Mouse (Mus musculus) limb, embryonic 12.5 days (tissue): ENCODE measurements around the gene Mad1l1. TPM values are rescaled to one million over a fixed set of nuclear protein-coding genes. Genes with fewer than 3 reads are reported as not detected.

ENCODE experiments used
- ATAC-seq: fragments of 200-750 bp; cut with Nextera tagmentation; 2 replicates; pipeline ENCODE4 v1.8.0; 2017; ENCODE audit warnings: low read depth, moderate TSS enrichment; ENCODE audit not compliant: insufficient number of reproducible peaks, insufficient read depth, low FRiP score, low TSS enrichment
- H3K27ac ChIP-seq: fragments of 300-500 bp; sonication (generic); 2 replicates; pipeline ENCODE4 v1.5.1; 2016; ENCODE audit warnings: mild to moderate bottlenecking, moderate library complexity
- H3K27me3 ChIP-seq: fragments of 300-500 bp; sonication (generic); 2 replicates; pipeline ENCODE4 v1.6.1; 2016; ENCODE audit warnings: mild to moderate bottlenecking, moderate library complexity
- H3K36me3 ChIP-seq: fragments of 300-500 bp; sonication (generic); 2 replicates; pipeline ENCODE4 v1.6.1; 2016; ENCODE audit warnings: mild to moderate bottlenecking, moderate library complexity
- H3K4me1 ChIP-seq: fragments of 300-500 bp; sonication (generic); replicated peaks from 2 replicates; pipeline ENCODE4 v1.6.1; 2016
- H3K4me2 ChIP-seq: fragments of 300-500 bp; sonication (generic); 2 replicates; pipeline ENCODE4 v1.6.1; 2016; ENCODE audit warnings: mild to moderate bottlenecking, moderate library complexity
- H3K4me3 ChIP-seq: fragments of 300-500 bp; sonication (generic); replicated peaks from 2 replicates; pipeline ENCODE4 v1.5.1; 2016; ENCODE audit warnings: mild to moderate bottlenecking
- H3K9ac ChIP-seq: fragments of 300-500 bp; sonication (generic); replicated peaks from 2 replicates; pipeline ENCODE4 v1.6.1; 2016; ENCODE audit warnings: mild to moderate bottlenecking, moderate library complexity
- H3K9me3 ChIP-seq: fragments of 300-500 bp; sonication (generic); 2 replicates; pipeline ENCODE4 v1.6.1; 2016; ENCODE audit warnings: mild to moderate bottlenecking, moderate library complexity
- WGBS: fragments of 180-500 bp; shearing (Covaris S2); methylation state at CpG from one replicate; pipeline ENCODE4 v1.1.7; 2016; 5-methylcytosine and 5-hydroxymethylcytosine counted together
- polyA plus RNA-seq: library from polyadenylated mRNA; unstranded; fragments of >200 nt; fragmentation: Nextera tagmentation; extraction: Ambion mirVana; gene quantifications from 2 replicates; pipeline ENCODE4 v1.2.1, GENCODE M21; 2016

The Mad1l1 gene
- polyA plus RNA-seq, 1 experiment from 2014 or later, result 55.9 TPM

- H3K36me3 ChIP-seq, result no peaks in the 10 kb centered on the region
- WGBS, result 44% methylated on average over 1 of the region's 1 CpGs
- no peaks in the 10 kb centered on the region for H3K27me3 ChIP-seq
- no peak overlapping the region for H3K4me3 ChIP-seq
- no peak overlapping the region for H3K4me2 ChIP-seq
- H3K9ac ChIP-seq, result no peak overlapping the region
- no peaks in the 10 kb centered on the region for H3K9me3 ChIP-seq
- no peaks in the 10 kb centered on the region for H3K4me1 ChIP-seq
- ATAC-seq, result no peak
- H3K27ac ChIP-seq, result no peak overlapping the region
These were observed 120.2 kb downstream of the Mad1l1 start for GRCm38 (mm10) chr5:140201109-140201508.

DNA sequence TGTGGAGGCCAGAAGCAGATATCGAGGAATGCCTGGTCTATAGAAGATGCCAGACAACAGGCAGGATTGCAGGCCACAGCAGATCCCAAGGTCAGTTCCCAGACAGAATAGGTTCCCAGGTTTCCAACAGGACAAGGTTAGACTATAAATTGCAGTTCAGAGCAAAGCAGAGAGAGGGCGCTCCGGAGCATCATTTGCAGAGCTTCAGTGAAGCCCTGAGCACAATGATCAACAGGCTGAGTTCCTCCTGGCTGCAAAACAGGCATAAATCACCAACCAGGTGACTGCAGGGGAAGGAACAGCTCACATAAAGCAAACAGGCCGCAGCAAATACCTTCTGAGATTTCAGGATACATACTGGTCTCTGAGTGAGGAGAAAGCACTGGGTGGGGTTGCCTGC is 123.6 kb downstream of the Mad1l1 start:
- Histone ChIP-seq H3K9me3 (no peaks in the 10 kb centered on the region), H3K4me3 (no peak overlapping the region), H3K4me1 (no peaks in the 10 kb centered on the region), H3K27me3 (no peaks in the 10 kb centered on the region), H3K36me3 (peaks cover 10% of the 10 kb centered on the region), H3K9ac (no peak overlapping the region), H3K27ac (no peak overlapping the region), H3K4me2 (no peak overlapping the region)
- WGBS, result 25% methylated on average over 4 of the region's 4 CpGs
- no peak for ATAC-seq

- H3K4me1 ChIP-seq, result no peaks in the 10 kb centered on the region
- WGBS, result 76% methylated on average over 3 of the region's 3 CpGs
- no peaks in the 10 kb centered on the region for H3K9me3 ChIP-seq
- H3K27me3 ChIP-seq, result no peaks in the 10 kb centered on the region
- H3K4me2 ChIP-seq, result no peak overlapping the region
- H3K36me3 ChIP-seq, result peaks cover 22% of the 10 kb centered on the region
- no peak for ATAC-seq
- H3K4me3 ChIP-seq, result no peak overlapping the region
- no peak overlapping the region for H3K27ac ChIP-seq
- H3K9ac ChIP-seq, result no peak overlapping the region
These were observed 124.9 kb downstream of the Mad1l1 start for GRCm38 (mm10) chr5:140196446-140196845.

- peaks cover 22% of the 10 kb centered on the region for H3K36me3 ChIP-seq
- 85% methylated on average over 11 of the region's 11 CpGs for WGBS
- no peak overlapping the region for H3K9ac ChIP-seq
- H3K4me2 ChIP-seq, result no peak overlapping the region
- no peaks in the 10 kb centered on the region for H3K9me3 ChIP-seq
- no peaks in the 10 kb centered on the region for H3K27me3 ChIP-seq
- H3K4me3 ChIP-seq, result no peak overlapping the region
- no peak for ATAC-seq
- no peak overlapping the region for H3K27ac ChIP-seq
- 0 out of 2 replicates have a peak, but pooled peaks cover 3% of the 10 kb centered on the region for H3K4me1 ChIP-seq
These were observed 127.2 kb downstream of the Mad1l1 start for GRCm38 (mm10) chr5:140194173-140194572.

GRCm38 (mm10) chr5:140191539-140191938 is 129.8 kb downstream of the Mad1l1 start:
- Histone ChIP-seq H3K27ac (no peak overlapping the region), H3K9me3 (no peaks in the 10 kb centered on the region), H3K27me3 (no peaks in the 10 kb centered on the region), H3K9ac (no peak overlapping the region), H3K4me3 (no peak overlapping the region), H3K36me3 (peaks cover 22% of the 10 kb centered on the region), H3K4me1 (0 out of 2 replicates have a peak, but pooled peaks cover 3% of the 10 kb centered on the region), H3K4me2 (no peak overlapping the region)
- WGBS, result 77% methylated on average over 4 of the region's 4 CpGs
- ATAC-seq, result no peak

- no peak overlapping the region for H3K9ac ChIP-seq
- no peak overlapping the region for H3K27ac ChIP-seq
- ATAC-seq, result no peak
- H3K4me1 ChIP-seq, result 0 out of 2 replicates have a peak, but pooled peaks cover 3% of the 10 kb centered on the region
- no peaks in the 10 kb centered on the region for H3K36me3 ChIP-seq
- WGBS, result 92% methylated on average over 4 of the region's 4 CpGs
- H3K4me3 ChIP-seq, result no peak overlapping the region
- H3K4me2 ChIP-seq, result no peak overlapping the region
- H3K27me3 ChIP-seq, result no peaks in the 10 kb centered on the region
- H3K9me3 ChIP-seq, result no peaks in the 10 kb centered on the region
These were observed 135.0 kb downstream of the Mad1l1 start for GRCm38 (mm10) chr5:140186351-140186750.

DNA sequence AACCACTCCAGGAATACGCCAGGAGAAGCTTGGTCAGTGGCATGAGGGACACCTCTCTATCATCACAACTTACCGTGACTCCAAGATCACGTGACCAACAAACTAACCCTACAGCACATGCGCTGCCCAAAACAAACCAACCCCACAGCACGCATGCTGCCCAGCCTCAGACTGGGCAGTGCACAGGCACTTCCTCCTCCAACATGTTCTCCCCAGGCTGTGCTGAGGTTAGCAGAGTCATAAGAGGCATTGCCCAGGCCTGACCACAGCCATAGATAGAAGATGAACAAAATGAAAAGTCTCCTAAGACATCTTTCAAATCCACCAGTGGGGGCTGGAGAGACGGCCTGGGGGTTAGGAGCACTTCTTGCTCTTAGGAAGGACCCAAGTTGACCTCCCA is 135.6 kb downstream of the Mad1l1 start:
- H3K4me1 ChIP-seq, result no peaks in the 10 kb centered on the region
- H3K27me3 ChIP-seq, result no peaks in the 10 kb centered on the region
- ATAC-seq, result no peak
- H3K4me2 ChIP-seq, result no peak overlapping the region
- H3K27ac ChIP-seq, result no peak overlapping the region
- no peaks in the 10 kb centered on the region for H3K9me3 ChIP-seq
- no peak overlapping the region for H3K4me3 ChIP-seq
- H3K36me3 ChIP-seq, result no peaks in the 10 kb centered on the region
- WGBS, result 91% methylated on average over 6 of the region's 6 CpGs
- no peak overlapping the region for H3K9ac ChIP-seq

GRCm38 (mm10) chr5:140183387-140183786 is 138.0 kb downstream of the Mad1l1 start:
- H3K27ac ChIP-seq, result no peak overlapping the region
- no peak overlapping the region for H3K9ac ChIP-seq
- H3K4me1 ChIP-seq, result no peaks in the 10 kb centered on the region
- no peaks in the 10 kb centered on the region for H3K9me3 ChIP-seq
- H3K27me3 ChIP-seq, result no peaks in the 10 kb centered on the region
- ATAC-seq, result no peak
- WGBS, result 85% methylated on average over 7 of the region's 7 CpGs
- H3K4me3 ChIP-seq, result no peak overlapping the region
- no peaks in the 10 kb centered on the region for H3K36me3 ChIP-seq
- H3K4me2 ChIP-seq, result no peak overlapping the region

DNA sequence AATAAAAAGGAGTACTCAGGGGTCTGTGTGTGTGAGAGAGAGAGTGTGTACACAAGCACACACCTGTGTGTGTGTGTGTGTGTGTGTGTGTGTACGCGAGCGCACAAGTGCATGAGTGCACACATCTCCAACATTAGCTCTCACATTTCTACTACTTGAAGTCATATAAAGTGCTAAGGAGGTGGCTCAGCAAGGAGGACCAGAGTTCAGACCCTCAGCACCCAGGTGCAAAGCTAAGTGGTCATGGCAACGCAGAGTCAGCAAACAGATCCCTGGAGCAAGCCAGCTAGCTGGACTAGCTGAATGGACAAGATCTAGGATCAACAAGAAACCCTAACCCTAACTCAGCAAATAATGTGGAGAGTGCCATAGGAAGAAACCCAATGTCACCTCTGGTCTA is 139.0 kb downstream of the Mad1l1 start:
- Histone ChIP-seq H3K4me2 (no peak overlapping the region), H3K27ac (no peak overlapping the region), H3K4me3 (no peak overlapping the region), H3K4me1 (peaks cover 2% of the 10 kb centered on the region; the same call in 1 of the 2 replicates), H3K36me3 (no peaks in the 10 kb centered on the region), H3K9ac (no peak overlapping the region), H3K27me3 (no peaks in the 10 kb centered on the region), H3K9me3 (no peaks in the 10 kb centered on the region)
- 95% methylated on average over 4 of the region's 4 CpGs for WGBS
- ATAC-seq, result no peak

- ATAC-seq, result no peak
- no peak overlapping the region for H3K27ac ChIP-seq
- no peaks in the 10 kb centered on the region for H3K27me3 ChIP-seq
- H3K4me1 ChIP-seq, result peaks cover 26% of the 10 kb centered on the region
- H3K9me3 ChIP-seq, result no peaks in the 10 kb centered on the region
- no peak overlapping the region for H3K9ac ChIP-seq
- H3K36me3 ChIP-seq, result no peaks in the 10 kb centered on the region
- 89% methylated on average over 5 of the region's 5 CpGs for WGBS
- no peak overlapping the region for H3K4me2 ChIP-seq
- H3K4me3 ChIP-seq, result no peak overlapping the region
These were observed 141.3 kb downstream of the Mad1l1 start for GRCm38 (mm10) chr5:140180016-140180415.

- Histone ChIP-seq H3K36me3 (no peaks in the 10 kb centered on the region), H3K9ac (no peak overlapping the region), H3K4me1 (peaks cover 34% of the 10 kb centered on the region), H3K27me3 (no peaks in the 10 kb centered on the region), H3K27ac (no peak overlapping the region), H3K4me2 (no peak overlapping the region), H3K9me3 (no peaks in the 10 kb centered on the region), H3K4me3 (no peak overlapping the region)
- whole genome bisulfite sequencing, result 67% methylated on average over 10 of the region's 10 CpGs
- no peak for ATAC-seq
These were observed 143.2 kb downstream of the Mad1l1 start for GRCm38 (mm10) chr5:140178058-140178690.

GRCm38 (mm10) chr5:140177582-140177981 is 143.8 kb downstream of the Mad1l1 start:
- 85% methylated on average over 8 of the region's 8 CpGs for WGBS
- H3K27me3 ChIP-seq, result no peaks in the 10 kb centered on the region
- H3K4me3 ChIP-seq, result no peak overlapping the region
- H3K27ac ChIP-seq, result no peak overlapping the region
- H3K9me3 ChIP-seq, result no peaks in the 10 kb centered on the region
- ATAC-seq, result no peak
- H3K4me2 ChIP-seq, result no peak overlapping the region
- H3K9ac ChIP-seq, result no peak overlapping the region
- peaks cover 34% of the 10 kb centered on the region for H3K4me1 ChIP-seq
- no peaks in the 10 kb centered on the region for H3K36me3 ChIP-seq
